Comparison of ENCODE assay signal across 9 mouse cellular contexts in the genomic region with DNA sequence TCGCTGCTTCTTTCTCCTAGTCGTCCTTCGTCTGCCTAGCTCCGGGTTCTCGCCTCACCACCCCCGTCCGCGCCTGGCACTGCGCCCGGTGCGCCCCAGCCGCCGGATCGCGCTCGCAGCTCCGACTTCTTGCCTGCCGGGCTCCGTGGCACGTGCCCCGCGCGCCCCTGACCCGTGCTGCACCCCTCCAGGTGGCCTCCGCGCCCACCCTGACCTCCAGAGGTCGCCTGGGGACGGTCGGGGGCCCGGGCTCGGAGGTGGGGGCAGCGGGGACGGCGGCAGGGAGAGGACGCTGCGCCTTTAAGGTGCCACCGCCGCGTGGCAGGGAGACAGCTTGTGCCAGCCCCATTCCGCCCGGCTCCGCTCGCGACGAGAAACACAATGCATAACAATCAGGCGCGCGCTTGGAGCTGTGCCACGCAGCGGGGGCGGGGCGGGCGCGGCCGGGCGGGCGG. TPM values are rescaled to one million over a fixed set of nuclear protein-coding genes. Genes with fewer than 3 reads are reported as not detected.
DNase-seq lines count a peak whose midpoint lies in the region; ATAC-seq and TF ChIP-seq lines count a peak whose summit lies in the region.
"Had no signal": no experiment of that assay in that cellular context is flagged by ENCODE, and none has a peak within 500 bp of the region (broad histone marks: within the 10 kb centered on the region; RNA-seq: fewer than 3 reads in every experiment).

No protein-coding gene starts in this region.

- H3K4me2 ChIP-seq in liver, embryonic 14.5 days (ENCODE audit: low read depth), result peak overlapping the region; percentile 54

- no peak overlapping the region for H3K9ac ChIP-seq in liver, embryonic 14.5 days (replicated peaks)

- no peak overlapping the region for H3K27ac ChIP-seq in liver, embryonic 14.5 days
- H3K27ac ChIP-seq: macrophage had no signal

- peak overlapping the region in 1 of 2 experiments; percentile 38; a peak in 2 of 4 replicates for H3K4me3 ChIP-seq in liver, embryonic 14.5 days (ENCODE audit: insufficient read depth in 1 of 2, low read depth in 2 of 2, low read length in 2 of 2)

- H3K27me3 ChIP-seq in liver, embryonic 14.5 days (ENCODE audit: control insufficient read depth, insufficient read depth, low read length), result peaks cover 87% of the 10 kb centered on the region

- 3% methylated on average over 44 of the region's 57 CpGs for WGBS in liver, embryonic 14.5 days (ENCODE audit: insufficient replicate concordance)

- no peaks in the 10 kb centered on the region for H3K4me1 ChIP-seq in liver, embryonic 14.5 days (replicated peaks; ENCODE audit: control insufficient read depth in 2 of 2, insufficient read depth in 2 of 2, low read length in 1 of 2)

- H3K36me3 ChIP-seq in liver, embryonic 14.5 days (replicated peaks; ENCODE audit: control insufficient read depth, insufficient read depth, low read depth), result no peaks in the 10 kb centered on the region

- no peaks in the 10 kb centered on the region for H3K9me3 ChIP-seq in liver, embryonic 14.5 days (ENCODE audit: control insufficient read depth, low read length)

- peak; percentile 73 for DNase-seq in layer of hippocampus, adult 11-12 months (ENCODE audit: low spot score)
- DNase-seq in layer of hippocampus, adult 9-10 months (ENCODE audit: low spot score), result no peak
- peak; percentile 89 for DNase-seq in brain, adult 2 months (ENCODE audit: low read depth, low spot score)
- DNase-seq in kidney, adult 9 months, result peak; percentile 58
- DNase-seq in liver, embryonic 14.5 days (ENCODE audit: low read depth in 3 of 3, low spot score in 3 of 3), result no peak
- DNase-seq in right cerebral cortex, adult 18-20 months, result peak; percentile 89
- no peak for DNase-seq in thymus, postnatal 0 days (ENCODE audit: low spot score)

- TF ChIP-seq CTCF in liver, embryonic 14.5 days (IDR thresholded peaks at IDR 0.05; ENCODE audit: low read depth), result no peak

- 0 out of 2 replicates have a peak, but pooled peaks have one; percentile 18 for ATAC-seq in frontal cortex, adult (ENCODE audit: low TSS enrichment)
- ATAC-seq in liver, embryonic 14.5 days (ENCODE audit: insufficient read depth), result no peak

- no peak for TF ChIP-seq EP300 in liver, embryonic 14.5 days (IDR thresholded peaks at IDR 0.05; ENCODE audit: low read depth)

RNA-seq across cellular contexts. Expression of a gene that starts 9.1 kb away (rescaled TPM):
- 0.18 TPM in 1 of 2 replicates, not detected in the other for polyA plus RNA-seq in liver, embryonic 14.5 days (2012; rRNA removed)
- polyA plus RNA-seq in liver, embryonic 14.5 days (2014; fragmentation: Nextera tagmentation; extraction: Ambion mirVana), result not detected in 2 replicates
- polyA plus RNA-seq in thymus, postnatal 0 days (2015; fragmentation: Nextera tagmentation; extraction: Ambion mirVana), result not detected in 2 replicates
- polyA plus RNA-seq: macrophage had no signal

RNA-seq across cellular contexts. Expression of a gene that starts 9.7 kb away (rescaled TPM):
- polyA plus RNA-seq in liver, embryonic 14.5 days (2012; rRNA removed), result 0.04 and 0.21 TPM in 2 replicates
- polyA plus RNA-seq in liver, embryonic 14.5 days (2014; fragmentation: Nextera tagmentation; extraction: Ambion mirVana), result 0.17 and 0.19 TPM in 2 replicates
- polyA plus RNA-seq in thymus, postnatal 0 days (2015; fragmentation: Nextera tagmentation; extraction: Ambion mirVana), result 2.7 and 3.1 TPM in 2 replicates
- polyA plus RNA-seq: macrophage had no signal

RNA-seq across cellular contexts. Expression of a gene that starts 19.6 kb away (rescaled TPM):
- polyA plus RNA-seq in liver, embryonic 14.5 days (2012; rRNA removed), result 15.7 and 16.8 TPM in 2 replicates
- 11.6 and 11.9 TPM in 2 replicates for polyA plus RNA-seq in liver, embryonic 14.5 days (2014; fragmentation: Nextera tagmentation; extraction: Ambion mirVana)
- polyA plus RNA-seq in thymus, postnatal 0 days (2015; fragmentation: Nextera tagmentation; extraction: Ambion mirVana), result 49.5 and 51.8 TPM in 2 replicates

RNA-seq across cellular contexts. Expression of a gene that starts 45.1 kb away (rescaled TPM):
- polyA plus RNA-seq in liver, embryonic 14.5 days (2012; rRNA removed), result 0.03 TPM in 1 of 2 replicates, not detected in the other
- not detected in 2 replicates for polyA plus RNA-seq in liver, embryonic 14.5 days (2014; fragmentation: Nextera tagmentation; extraction: Ambion mirVana)
- 0.22 TPM in 1 of 2 replicates, not detected in the other for polyA plus RNA-seq in thymus, postnatal 0 days (2015; fragmentation: Nextera tagmentation; extraction: Ambion mirVana)

RNA-seq across cellular contexts. Expression of a gene that starts 47.7 kb away (rescaled TPM):
- polyA plus RNA-seq in liver, embryonic 14.5 days (2012; rRNA removed), result not detected in 2 replicates
- not detected in 2 replicates for polyA plus RNA-seq in liver, embryonic 14.5 days (2014; fragmentation: Nextera tagmentation; extraction: Ambion mirVana)
- polyA plus RNA-seq in thymus, postnatal 0 days (2015; fragmentation: Nextera tagmentation; extraction: Ambion mirVana), result 0.94 and 1.0 TPM in 2 replicates
- polyA plus RNA-seq: macrophage had no signal

Comparison
In these comparisons a context has a peak if more than half of its experiments do, and no peak if none do; other contexts are left out.
1. DNase-seq: peak in layer of hippocampus, adult 11-12 months (single experiment), brain, adult 2 months (single experiment), kidney, adult 9 months (single experiment) and right cerebral cortex, adult 18-20 months (single experiment); none in layer of hippocampus, adult 9-10 months (single experiment), liver, embryonic 14.5 days (0 of 3) and thymus, postnatal 0 days (single experiment).